Mouse (Mus musculus): ENCODE data around the gene Galnt18.

Gene Galnt18

GRCm38 (mm10) chr7:111625736-111626135 lies 154.0 kb downstream of the Galnt18 start:
- no peak for DNase-seq

DNA sequence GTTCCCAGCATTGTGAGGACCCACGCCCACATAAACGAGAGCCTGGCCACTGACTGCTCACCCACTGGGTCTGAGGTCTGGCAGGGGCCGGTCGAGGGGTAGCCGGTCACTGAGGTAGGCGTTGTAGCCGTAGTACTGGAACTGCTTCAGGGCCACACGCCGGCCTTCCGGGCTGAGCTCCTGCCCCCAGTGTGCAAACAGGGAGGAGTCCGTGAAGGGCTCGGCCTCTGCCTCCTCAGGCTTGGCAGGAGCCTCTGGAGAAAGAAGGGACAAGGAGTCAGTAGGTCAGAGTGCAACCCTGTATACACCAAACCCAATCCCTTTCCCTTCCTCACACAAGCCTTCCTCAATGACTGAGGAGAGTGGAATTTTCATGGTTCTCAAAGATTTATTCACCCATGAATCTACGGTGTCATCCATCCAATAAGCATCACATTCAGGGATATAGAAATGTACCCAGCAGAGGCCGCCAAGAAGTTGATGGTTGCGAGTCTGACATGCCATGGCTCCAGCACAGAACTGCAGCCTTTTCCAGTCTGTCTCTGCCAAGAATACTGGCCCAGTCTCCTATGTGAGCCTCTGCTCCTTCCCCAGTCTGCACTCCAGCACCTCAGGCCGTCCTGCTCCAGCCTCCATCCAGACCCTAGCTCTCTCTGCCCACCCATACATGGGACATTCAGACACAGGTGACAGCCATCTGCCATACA lies 163.4 kb downstream of the Galnt18 start:
- DNase-seq, result peak; percentile 28

DNA sequence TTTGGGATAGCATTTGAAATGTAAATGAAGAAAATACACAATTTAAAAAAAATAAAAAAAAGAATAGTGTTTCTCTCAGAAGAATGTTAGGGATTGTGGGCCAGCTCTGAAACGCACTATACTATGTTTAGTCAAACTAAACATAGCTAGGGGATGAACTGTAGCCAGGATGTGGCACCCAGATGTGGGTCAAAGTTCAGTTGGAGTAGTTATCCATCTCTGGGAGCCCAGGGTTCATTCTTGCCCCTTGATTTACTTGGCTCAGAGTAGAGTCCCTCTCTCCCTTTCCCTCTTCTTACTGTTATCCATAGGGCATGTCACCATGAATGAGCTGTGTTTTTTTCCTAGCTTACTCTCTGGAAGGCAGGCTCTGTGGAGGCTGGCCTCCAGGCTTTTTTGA lies 165.3 kb downstream of the Galnt18 start:
- no peak for DNase-seq

DNA sequence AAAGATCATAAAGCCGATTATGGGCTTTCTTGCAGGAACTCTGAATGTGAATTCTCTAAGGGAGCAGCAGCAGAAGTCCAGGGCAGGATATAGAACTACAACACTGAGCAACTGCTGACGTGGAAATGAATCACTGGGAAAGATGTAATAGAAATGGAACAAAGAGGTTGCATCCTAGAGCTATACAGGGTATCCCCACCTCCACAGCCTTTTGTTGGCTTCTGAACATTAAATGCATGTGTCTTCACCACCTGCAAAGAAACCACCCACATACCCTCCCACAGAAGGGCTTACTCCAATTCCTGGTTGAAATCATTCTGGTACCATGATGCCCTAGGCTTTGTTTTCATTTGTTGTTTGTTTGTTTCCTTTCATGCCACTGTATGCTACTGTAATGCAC lies 172.3 kb downstream of the Galnt18 start:
- DNase-seq, result no peak

DNA sequence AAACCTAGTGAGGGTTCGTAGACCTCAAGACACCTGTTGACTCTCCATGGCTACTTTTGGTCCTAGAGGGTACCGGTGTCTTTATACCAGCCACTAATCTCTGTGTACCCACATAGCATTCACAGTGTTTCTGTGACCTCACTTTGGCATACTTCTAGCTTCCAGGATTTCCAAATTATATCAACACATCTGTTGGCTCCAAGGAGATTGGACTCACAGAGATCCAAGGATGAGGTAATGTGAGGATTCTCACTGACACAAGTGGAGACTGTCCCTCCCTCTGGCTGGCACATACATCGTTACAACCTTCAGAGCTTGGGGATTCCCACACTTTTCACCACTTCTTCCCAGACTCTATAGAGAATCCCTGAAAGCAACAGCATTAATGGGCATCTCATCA lies 173.7 kb downstream of the Galnt18 start:
- DNase-seq, result no peak

GRCm38 (mm10) chr7:111605663-111606062 lies 174.1 kb downstream of the Galnt18 start:
- DNase-seq, result no peak

GRCm38 (mm10) chr7:111604578-111605208 lies 175.1 kb downstream of the Galnt18 start:
- DNase-seq, result no peak

DNA sequence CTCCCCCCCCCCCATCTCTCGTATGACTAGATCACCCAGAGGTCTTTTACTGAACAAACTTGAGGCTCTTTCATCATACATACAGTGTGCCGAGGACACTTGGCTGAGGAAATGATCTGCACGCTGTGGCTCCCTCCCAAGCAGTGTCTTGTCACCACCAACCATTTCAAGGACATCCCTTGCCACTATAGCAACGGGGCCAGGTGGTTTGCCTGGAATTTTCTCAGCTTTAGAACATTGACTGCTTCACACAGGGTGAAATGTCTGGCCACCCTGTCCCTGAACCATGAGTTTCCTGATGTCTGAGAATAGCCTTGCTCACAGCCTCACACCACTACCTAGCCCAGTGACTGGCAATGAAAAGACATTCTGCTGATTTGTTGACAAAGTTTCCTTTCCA lies 176.6 kb downstream of the Galnt18 start:
- no peak for DNase-seq

DNA sequence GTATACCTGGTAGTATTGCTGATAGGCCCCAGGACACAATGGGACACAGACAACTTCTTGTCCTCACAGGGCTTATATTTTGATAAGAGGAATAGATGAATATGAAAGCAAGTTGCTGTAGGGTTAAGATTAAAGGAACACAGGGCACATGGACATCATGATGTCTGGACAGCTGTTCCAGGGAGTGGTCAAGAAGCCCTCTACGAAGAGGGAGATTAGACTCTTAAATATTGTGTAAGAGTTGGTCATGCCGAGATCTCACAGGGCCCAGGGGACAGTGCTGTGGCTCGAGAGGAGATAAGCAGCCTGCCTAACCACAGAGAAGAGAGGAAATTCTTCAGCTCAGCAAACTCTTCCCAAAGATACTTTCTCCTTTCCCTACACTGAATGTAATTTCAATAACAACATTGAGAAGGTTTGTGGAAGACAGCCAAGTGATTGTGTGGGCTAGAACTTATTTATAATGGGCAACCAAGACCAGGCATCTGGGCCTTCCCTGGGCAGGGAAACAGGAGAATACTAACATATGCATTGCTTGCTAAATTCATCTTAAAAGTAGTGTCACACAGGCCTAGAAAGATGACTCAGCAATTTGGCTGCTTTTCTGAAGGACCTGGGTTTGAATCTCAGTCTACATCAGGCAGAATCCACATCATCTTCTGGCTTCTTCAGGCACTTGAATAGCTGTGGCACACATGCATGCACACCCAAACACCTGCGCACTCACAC lies 178.3 kb downstream of the Galnt18 start:
- no peak for DNase-seq

DNA sequence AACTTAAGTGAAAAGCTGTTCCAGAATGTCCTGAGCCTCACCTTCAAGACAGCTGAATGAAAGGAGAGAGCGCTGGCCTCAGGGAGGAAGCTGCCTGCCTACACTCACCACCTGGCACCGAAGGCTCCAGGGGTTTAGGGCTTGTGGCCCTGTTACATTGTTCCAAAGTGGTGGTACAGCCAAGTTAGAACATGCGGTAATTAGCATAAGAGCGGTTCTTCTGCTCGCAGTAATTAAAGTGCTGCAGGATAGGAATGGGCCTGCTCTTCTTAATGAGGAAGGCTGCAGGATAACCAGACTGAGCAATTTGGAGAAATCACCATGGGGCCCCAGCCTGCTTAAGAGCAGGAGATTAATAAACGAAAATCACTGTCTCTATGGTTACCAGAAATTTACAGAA lies 179.0 kb downstream of the Galnt18 start:
- DNase-seq, result no peak

GRCm38 (mm10) chr7:111593680-111594079 lies 186.1 kb downstream of the Galnt18 start:
- DNase-seq, result no peak

DNA sequence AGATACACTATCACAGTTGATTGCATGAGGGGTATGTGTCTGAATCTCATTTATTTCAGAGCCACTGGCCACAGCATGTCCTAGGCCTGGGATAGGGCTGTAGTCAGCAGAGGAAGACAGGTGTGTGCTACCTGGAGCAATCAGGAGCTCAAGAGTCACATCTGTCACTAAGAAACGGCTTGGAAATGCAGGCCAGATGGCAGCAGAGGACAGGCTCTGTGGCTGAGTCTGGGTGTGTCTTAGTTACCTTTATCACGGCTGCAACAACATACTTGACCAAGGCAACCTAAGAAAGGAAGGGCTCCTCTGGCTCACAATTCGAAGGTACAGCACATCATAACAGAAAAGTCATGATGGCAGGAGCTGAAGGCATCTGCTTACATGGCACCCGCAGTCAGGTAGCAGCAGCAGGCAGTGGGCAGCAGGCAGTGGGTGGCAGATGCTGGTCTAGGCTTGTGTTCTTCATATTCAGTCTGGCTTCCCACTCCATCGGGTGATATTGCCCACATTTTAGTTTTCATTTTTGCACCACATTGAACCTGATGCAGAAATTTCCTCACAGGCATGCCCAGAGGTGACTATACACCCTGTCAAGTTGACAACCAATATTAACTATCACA lies 190.2 kb downstream of the Galnt18 start:
- DNase-seq, result no peak

DNA sequence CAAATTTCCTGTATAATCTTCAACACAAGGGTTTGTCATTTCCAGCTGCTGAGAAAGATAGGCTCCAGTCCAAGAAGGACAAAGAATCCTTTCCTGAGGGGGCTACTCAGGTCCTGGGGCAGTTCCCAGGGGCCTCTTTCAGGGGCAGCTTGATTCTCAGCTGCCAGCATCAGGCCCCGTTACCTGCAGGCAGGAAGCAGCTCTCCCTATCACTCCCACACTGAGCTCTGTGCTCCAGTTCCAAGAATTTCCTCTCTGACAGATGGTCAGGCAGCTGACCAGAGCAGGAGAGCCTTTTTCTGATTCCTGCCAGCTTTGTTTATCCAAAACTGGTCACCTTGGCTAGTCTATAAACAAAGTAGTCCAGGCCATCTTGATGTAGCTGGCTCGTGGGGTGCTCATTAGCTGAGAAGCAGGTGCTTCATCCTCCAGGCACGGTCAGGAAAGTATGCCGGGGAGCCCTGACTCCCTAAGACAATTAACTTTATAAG lies 191.4 kb downstream of the Galnt18 start:
- DNase-seq, result peak; percentile 61

GRCm38 (mm10) chr7:111580547-111580946 lies 199.2 kb downstream of the Galnt18 start:
- DNase-seq, result no peak

DNA sequence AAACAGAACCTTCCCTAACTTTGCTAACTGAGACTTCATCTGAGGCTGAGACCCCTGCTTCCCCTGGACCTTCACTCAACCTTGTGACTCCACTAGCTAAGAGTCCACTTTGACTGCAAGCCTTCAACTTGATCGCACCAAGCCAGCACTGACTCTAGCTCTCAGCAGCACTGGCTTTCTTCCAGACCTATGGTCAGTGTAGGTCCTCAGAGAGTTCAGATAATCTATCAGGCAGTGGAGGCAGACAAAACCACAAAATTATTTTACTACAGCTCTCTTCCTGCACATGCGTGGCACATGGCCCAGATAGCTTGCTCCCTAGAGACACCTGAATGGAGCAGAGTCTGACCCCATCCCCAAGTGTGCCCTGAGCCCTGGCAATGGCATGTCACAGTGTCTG lies 204.7 kb downstream of the Galnt18 start:
- no peak for DNase-seq

DNA sequence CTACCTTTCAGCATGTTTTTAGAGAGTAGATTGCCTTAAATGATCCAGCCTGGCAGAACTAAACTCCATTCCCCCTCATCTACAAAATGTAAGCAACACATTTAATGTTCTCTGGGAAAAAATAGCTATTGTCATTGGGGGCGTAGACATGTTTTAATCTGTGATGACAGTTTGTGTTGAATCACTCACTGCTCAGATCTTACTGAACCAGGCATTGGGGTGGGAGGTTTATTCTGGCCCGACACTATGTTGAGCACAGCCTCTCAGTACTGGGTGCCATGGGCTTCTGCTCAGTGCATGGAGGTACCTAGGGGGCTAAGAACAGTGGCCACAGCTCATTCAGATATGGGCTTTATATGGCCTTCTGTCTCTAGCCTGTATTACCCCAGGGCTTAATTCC lies 207.4 kb downstream of the Galnt18 start:
- DNase-seq, result no peak

- DNase-seq, result no peak
Measured at GRCm38 (mm10) chr7:111566838-111567237, 212.9 kb downstream of the Galnt18 start.

- no peak for DNase-seq
Measured at GRCm38 (mm10) chr7:111563316-111564110, 216.3 kb downstream of the Galnt18 start.

- peak; percentile 1 for DNase-seq
Measured at GRCm38 (mm10) chr7:111560097-111560496, 219.7 kb downstream of the Galnt18 start.

GRCm38 (mm10) chr7:111559011-111559410 lies 220.8 kb downstream of the Galnt18 start:
- DNase-seq, result no peak

DNA sequence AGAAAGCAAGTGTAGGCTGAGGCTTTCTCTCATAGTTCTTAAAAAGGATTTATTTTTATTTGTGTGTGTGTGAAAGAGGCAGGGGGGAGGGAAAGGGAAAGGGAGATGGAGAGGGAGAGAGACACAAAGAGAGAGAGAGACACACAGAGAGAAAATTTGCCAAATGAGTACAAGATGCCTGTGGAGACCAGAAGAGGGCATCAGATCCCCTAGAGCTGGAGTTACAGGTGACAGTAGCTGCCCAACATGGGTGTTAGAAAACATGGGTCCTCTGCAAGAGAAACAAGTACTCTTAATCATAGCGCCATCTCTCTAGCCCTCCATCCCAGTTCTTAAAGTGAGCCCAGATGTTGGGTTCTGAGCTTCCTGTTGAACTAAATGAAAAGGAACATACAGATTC lies 228.8 kb downstream of the Galnt18 start:
- no peak for DNase-seq

DNA sequence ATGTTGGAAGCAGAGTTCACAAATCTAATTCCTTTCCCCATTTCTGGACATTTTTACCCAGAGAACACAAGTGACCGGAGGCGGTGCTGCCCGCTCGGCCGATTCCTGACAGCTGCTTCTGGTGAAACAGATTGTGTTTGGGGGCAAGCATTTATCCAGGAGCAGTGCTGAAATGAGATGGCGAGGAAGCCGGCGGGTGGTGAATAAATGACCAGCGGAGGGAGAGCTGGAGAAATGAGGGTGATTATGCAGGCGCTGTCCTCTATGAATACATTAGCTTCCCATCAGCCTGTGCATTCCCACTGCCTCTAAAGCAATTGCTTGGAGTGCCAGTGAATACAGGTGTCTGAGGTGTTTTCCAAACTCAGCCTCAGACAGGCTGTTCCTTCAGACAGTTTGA lies 232.7 kb downstream of the Galnt18 start:
- DNase-seq, result no peak

DNA sequence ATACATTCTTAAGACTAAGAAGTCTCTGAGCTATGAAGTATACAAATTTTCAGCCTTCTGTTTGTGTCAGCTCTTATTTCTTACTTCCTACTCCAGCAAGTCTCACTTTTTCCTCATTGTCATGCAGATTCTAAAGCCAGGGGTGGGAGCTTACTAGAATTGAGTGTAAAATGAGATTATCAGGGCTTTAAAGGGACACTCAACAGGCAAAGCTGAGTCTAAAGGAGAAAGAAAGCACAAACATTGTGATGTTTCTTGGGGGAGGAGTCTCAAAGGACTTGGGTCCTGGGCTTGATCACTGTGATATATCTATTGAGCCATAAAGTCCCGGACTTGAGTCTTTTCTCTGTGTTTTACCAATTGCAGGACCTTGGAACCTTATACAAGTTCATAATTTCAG lies 234.2 kb downstream of the Galnt18 start:
- no peak for DNase-seq

Measured in lung, postnatal 14 days (tissue).